Mouse (Mus musculus) spleen, adult 18-20 months (tissue): ENCODE results near the gene Syn3.
A peak's percentile ranks its signal among the peaks of the same experiment; 100 is the strongest.

Experiments
- DNase-seq, 2 experiments: peaks; one replicate each; pipeline ENCODE4 v3.0.0; 2022; ENCODE audit warnings: mixed read lengths in 2 of 2

Syn3 gene

DNA sequence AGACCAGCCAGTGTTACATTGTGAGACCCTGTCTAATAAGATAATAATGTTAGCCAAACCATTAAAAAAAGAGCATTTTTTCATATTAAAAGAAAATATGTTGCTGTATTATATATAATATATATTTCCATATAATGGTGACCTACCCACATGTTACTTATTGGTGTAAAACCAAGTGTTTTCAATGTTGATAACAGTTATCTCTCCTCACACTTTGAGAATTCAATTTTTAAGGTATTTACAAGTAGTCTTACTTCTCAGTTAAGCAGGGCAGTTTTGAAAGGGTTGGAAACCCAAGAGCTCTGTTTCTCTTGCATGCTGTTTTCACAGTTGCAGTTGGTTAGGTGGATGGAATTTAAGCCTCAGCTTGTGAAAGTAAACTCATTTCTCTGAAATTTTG lies 475.5 kb downstream of the Syn3 start:
- no peak for DNase-seq

- no peak for DNase-seq
These were observed 476.3 kb downstream of the Syn3 start for GRCm38 (mm10) chr10:86022474-86022816.

- peak; percentile 78 to 82 for DNase-seq
These were observed 476.8 kb downstream of the Syn3 start, which contains the start of gene Fbxo7 for GRCm38 (mm10) chr10:86021749-86022473. Gene Fbxo7 (plus strand): TSS chr10:86021972.

DNA sequence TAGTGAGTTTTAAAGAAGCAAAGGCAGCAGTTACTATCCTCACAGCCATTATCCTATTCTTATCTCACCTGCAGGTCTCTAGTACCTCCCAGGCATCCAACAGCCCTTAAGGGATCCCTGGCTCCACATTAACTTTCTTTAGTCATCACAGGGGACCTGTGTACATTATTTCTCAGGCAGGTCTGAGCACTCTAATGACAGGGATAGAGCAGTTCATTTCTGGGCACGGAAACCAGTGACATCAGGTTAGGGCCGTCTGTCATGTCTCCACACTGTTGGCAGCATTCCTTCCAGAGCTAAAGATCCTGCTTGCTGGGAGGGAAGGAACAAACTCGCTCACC lies 477.3 kb downstream of the Syn3 start:
- no peak for DNase-seq

GRCm38 (mm10) chr10:86018813-86019212 lies 479.9 kb downstream of the Syn3 start:
- DNase-seq, result no peak

GRCm38 (mm10) chr10:86017781-86018180 lies 480.9 kb downstream of the Syn3 start:
- DNase-seq, result no peak

DNA sequence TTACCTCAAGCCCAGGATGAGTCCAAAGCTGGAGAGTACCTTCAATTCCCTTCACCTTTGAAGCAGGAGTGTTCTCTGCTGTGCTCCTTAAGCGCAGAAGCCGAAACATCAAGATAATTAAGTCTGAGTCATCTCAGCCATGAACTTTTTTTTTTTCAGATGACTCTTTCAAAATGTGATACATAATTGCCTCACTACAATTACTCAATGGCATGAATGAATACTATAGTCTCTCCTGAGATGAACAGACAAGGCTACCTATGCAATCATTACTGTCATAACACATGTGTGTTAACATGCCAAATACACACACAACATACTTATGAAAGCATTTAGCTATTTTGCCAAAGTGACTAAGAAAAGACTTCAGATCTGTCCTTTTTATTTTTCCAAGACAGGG lies 486.9 kb downstream of the Syn3 start, which contains the start of gene Bpifc:
Bpifc (minus strand) TSS at position 115 of the 400 bp plus-strand sequence.
- no peak for DNase-seq

GRCm38 (mm10) chr10:86011172-86011571 lies 487.5 kb downstream of the Syn3 start:
- no peak for DNase-seq

DNA sequence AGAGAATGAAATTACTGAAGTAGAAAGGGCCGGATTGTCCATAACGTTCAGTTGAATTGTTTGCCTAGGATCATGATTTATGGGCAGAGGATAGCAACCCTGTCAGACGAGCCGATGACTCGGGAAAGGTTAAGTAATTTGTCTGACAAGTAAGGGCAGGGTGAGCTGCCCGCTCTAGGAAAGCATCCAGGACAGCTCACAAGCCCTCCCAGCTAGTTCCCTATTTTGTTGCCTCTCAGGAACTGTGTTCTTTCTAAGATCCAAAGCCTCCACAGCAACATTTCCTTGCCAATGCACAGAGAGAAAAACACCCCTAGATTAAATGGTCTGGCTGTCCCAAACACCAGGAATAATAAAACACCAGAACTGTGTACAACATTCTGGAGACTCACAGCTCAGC lies 488.1 kb downstream of the Syn3 start:
- DNase-seq, result no peak

GRCm38 (mm10) chr10:86009688-86010087 lies 489.0 kb downstream of the Syn3 start:
- DNase-seq, result no peak

DNA sequence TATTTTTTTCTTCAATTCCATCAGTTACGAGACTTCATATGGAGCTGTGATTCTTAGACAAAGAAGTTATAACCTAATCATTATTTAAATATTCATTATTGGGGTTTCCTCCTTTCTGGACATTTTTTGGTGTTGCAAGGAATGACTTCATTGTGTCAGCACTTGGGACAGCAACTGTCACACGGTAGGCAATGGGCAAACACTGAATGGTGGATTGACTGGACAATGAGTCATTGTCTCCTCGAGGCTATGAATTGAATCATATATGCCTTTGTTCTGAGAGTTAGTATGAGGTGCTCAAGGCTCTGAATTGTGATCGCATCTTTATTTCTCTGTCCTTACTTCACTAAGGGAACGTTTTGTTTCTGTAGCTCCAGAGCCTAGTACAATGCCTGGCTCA lies 492.2 kb downstream of the Syn3 start:
- DNase-seq, result no peak
